Mouse (Mus musculus) layer of hippocampus, postnatal 36 days (tissue): ENCODE measurements around the gene Cd200. TPM values are rescaled to one million over a fixed set of nuclear protein-coding genes. Genes with fewer than 3 reads are reported as not detected.
"Not testable (repeated sequence)": the region's sequence is repeated elsewhere in the genome, so short reads cannot be mapped to it uniquely, and the experiment has no call there.

Experiments
- DNase-seq, 2 experiments: peaks; one replicate each; pipeline ENCODE4 v3.0.0; 2022
- total RNA-seq, 2 experiments: library from RNA; stranded (reverse); gene quantifications; 2 replicates each; pipeline ENCODE4 v1.2.3; 2021

The Cd200 gene
- total RNA-seq, 2 experiments from 2014 or later = 75.4 TPM

- DNase-seq = no peak
These were observed 31.5 kb downstream of the Cd200 start for GRCm38 (mm10) chr16:45377332-45377731.

GRCm38 (mm10) chr16:45376812-45377211 lies 32.0 kb downstream of the Cd200 start:
- DNase-seq = no peak

DNA sequence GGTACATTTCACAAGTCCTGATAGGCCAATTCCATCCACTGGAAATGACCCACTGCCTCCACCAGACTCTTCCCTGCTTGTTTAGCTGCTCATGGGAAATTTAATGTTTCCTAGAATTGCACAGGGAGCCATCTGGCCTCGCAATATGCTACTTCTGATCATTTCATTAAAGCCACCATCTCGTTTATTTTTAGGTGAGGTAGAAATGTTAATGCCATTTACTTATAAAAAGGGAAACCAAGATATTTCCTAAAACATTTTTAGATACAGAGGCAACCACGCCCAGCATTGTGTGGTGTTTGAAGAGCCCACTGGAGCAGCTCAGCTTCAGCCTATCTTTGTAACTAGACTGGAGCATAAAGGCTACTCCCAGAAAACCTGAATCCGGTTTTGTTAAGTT lies 32.6 kb downstream of the Cd200 start:
- peak; percentile 13 to 35 for DNase-seq

- no peak for DNase-seq
These were observed 33.2 kb downstream of the Cd200 start for GRCm38 (mm10) chr16:45375506-45376225.

GRCm38 (mm10) chr16:45374074-45374473 lies 34.8 kb downstream of the Cd200 start:
- DNase-seq = no peak

GRCm38 (mm10) chr16:45371076-45371475 lies 37.8 kb downstream of the Cd200 start:
- no peak for DNase-seq

- DNase-seq = no peak
These were observed 39.4 kb downstream of the Cd200 start for GRCm38 (mm10) chr16:45369285-45369965.

DNA sequence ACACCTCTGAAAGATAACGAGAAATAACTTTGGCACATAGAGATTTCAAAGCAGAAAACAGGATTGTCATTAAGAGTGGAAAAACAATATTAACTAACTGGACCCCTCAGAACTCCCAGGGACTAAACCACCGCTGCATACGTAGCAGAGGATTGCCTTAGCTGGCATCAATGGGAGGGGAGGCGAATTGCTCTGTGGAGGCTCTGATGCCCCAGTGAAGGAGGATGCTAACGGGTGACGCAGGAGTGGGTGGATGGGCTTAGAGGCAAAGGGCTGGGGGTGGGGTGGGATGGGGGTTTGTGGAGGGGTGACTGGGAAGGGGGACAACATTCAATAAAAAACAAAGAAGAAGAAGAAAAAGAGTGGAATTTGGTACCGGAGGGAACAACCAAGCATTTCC lies 42.7 kb downstream of the Cd200 start:
- DNase-seq = no peak

- no peak for DNase-seq
These were observed 43.5 kb downstream of the Cd200 start for GRCm38 (mm10) chr16:45365353-45365752.

DNA sequence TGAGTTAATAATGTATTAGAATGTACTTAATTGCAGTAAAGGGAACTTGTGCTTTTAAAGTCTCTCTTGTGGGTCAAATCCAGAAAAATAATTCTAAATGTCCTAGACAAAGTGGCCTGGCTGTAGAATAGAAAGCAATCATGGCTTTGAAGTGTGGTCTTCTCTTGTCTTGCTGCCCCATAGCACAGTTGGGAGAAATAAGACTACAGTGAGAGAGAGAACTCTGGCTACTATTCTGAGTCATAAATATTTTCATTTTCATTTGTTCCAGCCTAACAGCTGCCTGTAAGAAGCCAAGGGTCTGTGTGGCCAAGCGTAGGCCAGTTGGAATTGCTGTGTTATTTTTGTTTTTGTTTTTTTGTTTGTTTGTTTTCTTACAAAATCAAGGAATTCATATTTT lies 44.2 kb downstream of the Cd200 start:
- no peak for DNase-seq

DNA sequence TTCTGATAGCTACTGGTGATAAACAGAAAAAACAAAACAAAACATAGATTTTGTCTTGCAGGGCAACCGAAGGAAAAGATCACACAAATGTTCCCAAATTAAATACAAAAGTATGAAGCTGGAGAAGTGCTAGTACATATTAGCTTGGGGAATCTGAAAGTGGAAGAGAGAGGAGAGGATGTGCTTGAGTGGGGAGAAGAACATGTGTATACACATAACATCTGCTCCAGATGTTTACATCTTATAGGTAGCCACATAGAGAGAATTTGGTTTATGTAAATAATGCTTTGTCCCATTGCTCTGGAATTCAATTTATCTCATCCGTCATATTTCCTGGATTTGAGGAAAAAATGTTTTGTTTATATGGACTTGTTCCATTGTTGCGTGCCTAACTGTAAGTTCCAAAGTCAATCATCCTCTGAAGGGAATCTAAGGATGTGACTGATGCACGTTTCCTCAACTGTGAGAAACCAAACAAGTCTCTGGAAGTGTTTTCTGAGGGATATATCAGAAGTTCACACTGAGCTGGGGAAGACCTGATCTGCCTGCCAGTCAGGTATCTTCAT lies 45.3 kb downstream of the Cd200 start:
- no peak for DNase-seq

- no peak for DNase-seq
These were observed 47.4 kb downstream of the Cd200 start for GRCm38 (mm10) chr16:45361450-45361849.

DNA sequence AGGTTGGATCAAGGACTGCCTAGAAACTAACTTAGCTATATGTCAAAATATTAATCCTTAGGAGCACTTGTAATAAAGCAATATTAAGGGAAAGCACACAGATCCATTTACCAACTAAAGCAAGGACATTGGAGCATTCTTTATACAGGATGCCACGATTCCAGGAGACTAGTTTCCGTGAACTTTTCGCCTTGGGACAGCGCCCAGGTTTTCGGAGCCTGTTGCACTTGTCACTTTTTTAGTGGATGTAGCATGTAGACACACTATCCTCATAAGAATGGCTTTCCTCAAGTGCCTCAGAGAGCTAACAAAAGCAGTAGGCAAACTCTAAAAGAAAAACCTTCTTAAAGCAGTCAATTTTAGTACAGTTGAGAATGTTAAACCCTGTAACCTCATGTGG lies 50.4 kb downstream of the Cd200 start:
- not testable (repeated sequence) for DNase-seq

DNA sequence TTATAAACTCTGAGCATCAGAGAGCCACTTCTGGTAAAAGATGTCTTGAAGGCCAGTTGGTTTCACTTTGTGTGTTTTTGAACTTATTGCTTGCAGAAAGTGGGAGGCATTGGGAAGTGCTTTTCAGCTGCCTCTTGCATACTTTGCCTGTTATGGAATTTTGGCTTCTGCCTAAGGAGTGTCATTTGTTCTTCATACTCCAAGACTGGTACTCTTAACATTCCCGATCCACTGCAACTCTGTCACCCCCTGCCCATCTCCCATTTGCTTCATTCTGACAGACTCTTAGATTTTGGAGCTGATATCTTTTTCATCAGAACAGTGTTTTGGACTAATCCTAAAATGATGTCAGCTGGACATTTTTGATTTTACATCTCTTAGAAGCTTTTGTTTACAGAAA lies 51.7 kb downstream of the Cd200 start:
- DNase-seq = no peak

- no peak for DNase-seq
These were observed 56.0 kb downstream of the Cd200 start for GRCm38 (mm10) chr16:45352875-45353274.

GRCm38 (mm10) chr16:45350767-45351166 lies 58.1 kb downstream of the Cd200 start:
- DNase-seq = no peak

DNA sequence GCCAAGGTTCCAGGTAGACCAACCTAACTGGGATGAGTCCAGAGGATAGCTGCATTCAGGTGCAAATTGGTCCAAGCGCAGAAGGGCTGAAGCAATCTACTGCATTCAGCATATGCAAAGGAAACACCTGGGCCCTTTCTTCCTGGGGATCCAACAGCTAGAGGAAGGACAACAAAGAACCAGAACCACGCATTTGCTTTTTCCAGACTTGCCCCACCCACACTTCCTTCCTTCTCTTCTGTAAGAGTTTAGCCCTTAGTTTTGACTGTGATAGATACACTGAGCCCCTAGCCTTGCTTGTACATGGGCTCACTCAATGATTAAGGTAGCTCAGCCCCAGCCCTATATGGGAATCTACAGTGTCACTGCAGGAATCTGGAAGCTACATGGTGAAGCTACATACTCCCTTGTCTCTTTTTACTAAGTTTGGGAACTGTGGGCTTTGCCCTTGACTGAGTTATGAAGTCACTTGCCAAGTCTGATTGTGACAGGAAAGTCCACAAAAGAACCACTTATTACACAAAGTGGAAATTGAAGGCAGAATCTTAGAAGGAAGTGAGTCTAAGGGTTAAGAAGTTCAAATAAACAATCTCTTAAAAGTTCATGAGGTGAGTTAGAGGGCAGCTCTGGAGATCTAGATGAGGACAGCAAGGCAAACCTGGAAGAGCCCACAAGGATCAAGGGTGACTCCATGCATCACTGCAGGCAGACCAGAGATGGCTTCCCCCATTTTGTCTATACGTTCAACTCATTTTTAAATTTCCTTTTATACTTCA lies 59.1 kb downstream of the Cd200 start:
- no peak for DNase-seq

GRCm38 (mm10) chr16:45348238-45348637 lies 60.6 kb downstream of the Cd200 start:
- not testable (repeated sequence) for DNase-seq

GRCm38 (mm10) chr16:45346930-45347387 lies 61.9 kb downstream of the Cd200 start:
- DNase-seq = no peak

GRCm38 (mm10) chr16:45346367-45346766 lies 62.5 kb downstream of the Cd200 start:
- DNase-seq = no peak

GRCm38 (mm10) chr16:45344879-45345278 lies 64.0 kb downstream of the Cd200 start:
- no peak for DNase-seq

DNA sequence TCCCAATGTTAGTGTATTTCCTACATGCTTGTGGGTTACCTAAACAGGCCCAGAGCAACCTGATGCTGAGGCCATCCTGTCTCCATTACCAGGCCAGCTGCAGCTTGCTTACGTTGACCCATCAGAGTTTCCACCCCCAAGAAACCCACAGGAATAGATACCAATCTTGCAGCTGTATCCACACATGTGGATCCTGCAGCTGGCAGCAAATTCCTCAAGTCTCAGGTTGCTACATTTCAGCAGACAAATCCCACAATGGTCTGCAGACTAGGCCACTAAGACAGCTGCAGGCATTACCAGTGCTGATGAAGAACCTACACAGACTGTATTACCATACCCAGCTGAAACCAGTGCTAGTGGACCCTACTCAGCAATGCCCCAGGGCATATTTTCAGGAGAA lies 72.4 kb downstream of the Cd200 start:
- DNase-seq = no peak

DNA sequence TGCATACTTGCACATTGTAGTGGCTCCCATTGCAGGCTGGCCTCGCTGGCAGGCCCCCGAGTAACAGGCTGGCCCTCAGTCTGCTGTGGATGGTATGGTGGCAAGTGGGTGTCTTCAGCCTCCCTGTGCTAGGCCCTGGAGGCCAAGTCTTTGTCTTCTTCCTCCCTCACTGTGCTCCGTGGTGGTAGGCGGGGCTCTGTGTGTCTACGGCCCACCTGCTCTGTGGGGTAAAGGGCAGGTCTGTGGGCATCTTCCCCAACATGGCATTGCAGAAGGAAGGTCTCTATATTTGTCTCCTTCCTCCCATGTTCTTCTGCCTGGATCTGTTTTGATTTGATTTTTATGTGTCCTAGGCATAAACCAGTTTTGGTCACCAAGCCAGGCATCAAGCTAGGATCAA lies 74.0 kb downstream of the Cd200 start:
- DNase-seq = no peak
